Mouse (Mus musculus): ENCODE results near the gene Smg6.

GRCm38 (mm10) chr11:75133391-75133790, 207.8 kb downstream of the Smg6 start:
- TF ChIP-seq CTCF (IDR thresholded peaks at IDR 0.05; ENCODE audit: control insufficient read depth, insufficient read depth, low read length) (no peak), POLR2A (IDR thresholded peaks at IDR 0.05; ENCODE audit: borderline replicate concordance, control insufficient read depth, low read depth, low read length) (no peak)
